Mouse (Mus musculus) thymus, postnatal 10 days (tissue): ENCODE data around the gene Rnf227.
A peak's percentile ranks its signal among the peaks of the same experiment; 100 is the strongest.

Source experiments
- DNase-seq, 2 experiments: peaks; one replicate each; pipeline ENCODE4 v3.0.0; 2021; ENCODE audit warnings: low spot score in 2 of 2

Rnf227 gene

DNA sequence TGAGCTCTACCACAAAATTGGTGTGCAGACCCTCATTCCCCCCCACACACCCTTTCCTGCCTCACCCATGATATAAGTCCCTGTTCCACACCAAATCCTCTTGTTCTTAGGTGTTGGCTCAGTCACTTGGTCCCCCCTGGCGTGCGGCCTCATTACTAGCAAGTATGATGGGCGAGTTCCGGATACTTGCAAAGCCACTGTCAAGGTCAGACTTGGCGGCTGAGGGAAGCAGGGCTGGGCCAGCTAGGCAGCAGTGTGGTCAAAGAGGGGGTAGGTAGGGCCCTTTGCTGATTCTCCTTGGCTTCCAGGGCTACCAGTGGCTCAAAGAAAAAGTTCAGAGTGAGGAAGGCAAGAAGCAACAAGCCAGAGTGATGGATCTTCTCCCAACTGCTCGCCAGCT is 9.1 kb upstream of the Rnf227 start:
- no peak for DNase-seq

DNA sequence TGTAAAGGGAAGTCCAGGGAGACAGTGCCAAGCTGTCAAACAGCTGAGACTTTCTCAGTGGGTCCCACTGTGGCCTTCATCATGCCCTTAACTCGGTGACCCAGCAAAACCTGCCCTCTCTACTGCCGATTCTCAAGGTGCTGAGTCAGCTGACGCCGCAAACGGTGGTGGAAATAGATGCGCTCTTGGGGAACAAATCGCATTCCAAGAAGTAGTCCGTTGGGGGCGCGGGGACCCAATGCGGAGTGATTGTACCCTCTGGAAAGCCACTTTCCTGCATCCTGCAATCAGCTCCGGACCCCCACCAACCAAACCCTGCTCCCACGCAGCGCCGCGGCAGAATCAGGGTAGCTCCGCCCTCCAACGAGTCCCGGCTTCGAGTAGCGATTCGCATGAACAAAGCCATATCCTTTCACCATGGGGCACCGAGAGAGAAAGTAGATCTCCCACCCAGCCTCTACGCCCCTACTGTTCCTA is 8.3 kb upstream of the Rnf227 start:
- peak; percentile 66 to 76 for DNase-seq

DNA sequence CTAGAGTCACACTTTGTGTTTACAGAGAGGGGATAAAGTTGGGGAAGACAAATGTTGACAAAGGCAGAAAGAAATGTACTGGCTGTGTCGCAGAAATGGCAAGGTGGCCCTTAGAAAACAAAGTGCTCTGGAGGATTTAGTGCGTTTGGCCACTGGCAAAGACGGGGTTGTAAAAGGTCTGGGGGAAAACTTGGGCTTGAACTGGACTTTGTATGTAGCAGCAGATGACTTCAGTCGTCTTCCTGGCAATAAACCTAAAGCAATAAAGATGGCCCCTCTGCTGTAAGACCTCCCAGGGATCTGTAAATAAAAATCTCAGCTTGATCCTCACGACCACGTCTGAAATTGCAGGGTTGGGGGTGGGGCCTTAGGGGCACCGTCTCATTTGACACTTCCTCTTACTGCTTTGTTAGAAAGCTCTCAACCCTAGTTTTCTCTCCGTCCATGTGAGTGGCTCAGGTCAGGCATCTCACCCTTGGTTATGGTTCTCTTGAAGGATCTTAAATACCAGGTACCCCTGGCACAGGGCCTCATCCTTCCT is 7.5 kb upstream of the Rnf227 start:
- no peak for DNase-seq

DNA sequence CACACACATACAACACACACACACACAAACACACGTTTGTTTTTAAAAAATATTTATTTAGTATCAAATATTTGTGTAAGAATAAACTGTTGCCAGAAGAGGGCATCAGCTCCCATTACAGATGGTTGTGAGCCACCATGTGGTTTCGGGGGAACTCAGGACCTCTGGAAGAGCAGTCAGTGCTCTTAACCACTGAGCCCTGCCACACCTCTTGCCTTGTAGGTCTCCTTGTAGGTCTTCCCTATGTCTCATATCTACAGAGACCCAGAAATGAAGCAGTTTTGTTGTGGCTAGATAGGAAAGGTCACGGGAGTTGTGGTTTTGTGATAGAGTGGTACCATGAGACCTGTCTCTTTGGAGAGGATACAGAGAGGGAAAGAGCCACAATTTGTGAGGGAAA is 6.3 kb upstream of the Rnf227 start:
- DNase-seq: no peak

DNA sequence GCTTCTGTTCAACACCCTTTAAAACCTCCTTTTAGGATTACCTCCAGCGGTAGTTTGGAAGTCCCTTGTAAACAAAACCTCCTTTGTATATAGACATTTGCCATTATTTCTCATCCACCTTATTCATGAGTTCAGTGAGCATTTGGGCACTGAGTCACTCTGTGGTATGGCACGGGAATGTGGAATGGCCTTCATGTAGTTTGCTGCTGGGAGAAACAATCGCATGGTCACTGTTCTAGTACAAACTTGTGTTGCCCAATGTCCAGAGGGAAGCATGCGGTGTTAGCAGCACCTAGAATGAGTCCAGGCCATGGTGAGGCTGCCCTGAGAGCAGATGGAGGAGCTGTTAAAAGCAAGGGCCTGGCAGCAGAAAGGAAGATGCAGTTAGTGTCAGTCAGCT is 5.5 kb upstream of the Rnf227 start:
- DNase-seq: no peak

DNA sequence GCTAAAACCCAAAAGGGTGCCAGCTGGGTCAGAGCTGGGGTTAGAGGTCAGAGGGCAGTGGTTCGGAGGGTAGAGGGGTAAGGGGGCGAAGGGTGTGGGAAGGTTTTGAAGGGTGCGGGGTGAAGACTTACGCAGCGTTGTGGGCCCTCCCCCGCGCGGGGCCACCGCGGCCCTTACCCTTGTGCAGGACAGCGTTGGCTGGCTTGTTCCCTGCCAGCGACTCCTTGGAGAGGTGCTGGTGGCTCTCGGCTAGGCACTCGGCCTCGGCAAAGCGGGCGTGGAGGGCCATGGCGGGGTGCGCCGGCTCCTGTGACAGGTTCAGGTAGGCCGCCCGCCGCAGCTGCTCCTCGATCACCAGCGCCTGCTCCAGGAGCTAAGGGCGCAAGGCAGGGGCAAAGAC is 6.2 kb downstream of the Rnf227 start:
- DNase-seq: no peak

DNA sequence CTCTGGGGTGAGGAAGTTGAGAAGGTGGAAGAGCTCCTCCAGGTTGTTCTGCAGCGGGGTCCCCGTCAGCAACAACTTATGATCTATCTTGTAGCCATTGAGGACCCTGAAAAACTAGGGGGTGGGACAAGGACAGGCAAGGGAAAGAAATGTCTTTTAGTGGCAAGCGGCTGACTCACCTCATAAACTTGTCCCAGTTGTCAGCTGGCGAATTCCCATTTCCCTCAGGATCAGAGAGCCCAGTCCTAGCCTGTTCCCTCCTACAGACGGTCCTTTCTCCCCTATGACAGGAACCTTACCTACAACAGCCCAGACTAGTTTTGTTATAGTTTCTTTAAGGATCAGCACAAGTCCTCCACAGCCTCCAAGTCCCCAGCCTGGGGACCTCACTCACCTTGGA is 16.3 kb downstream of the Rnf227 start:
- no peak for DNase-seq

DNA sequence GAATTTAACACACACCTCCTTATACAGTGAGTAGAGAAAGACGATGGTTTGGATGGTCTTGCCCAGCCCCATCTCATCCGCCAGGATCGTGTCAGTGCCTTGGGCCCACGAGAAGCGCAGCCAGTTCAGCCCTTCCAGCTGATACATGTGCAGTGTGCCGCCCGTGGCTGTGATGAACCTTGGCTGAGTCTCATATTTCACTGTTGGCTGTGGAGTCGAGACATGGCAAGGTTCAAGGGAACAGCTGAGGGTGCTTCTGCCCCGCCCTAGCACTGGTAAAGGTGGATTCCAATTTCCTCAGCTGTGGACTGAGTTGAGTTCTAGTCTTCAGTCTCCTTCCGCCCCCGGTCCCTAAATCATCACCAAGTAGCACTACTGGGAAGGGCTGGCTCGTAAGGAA is 17.4 kb downstream of the Rnf227 start:
- no peak for DNase-seq

DNA sequence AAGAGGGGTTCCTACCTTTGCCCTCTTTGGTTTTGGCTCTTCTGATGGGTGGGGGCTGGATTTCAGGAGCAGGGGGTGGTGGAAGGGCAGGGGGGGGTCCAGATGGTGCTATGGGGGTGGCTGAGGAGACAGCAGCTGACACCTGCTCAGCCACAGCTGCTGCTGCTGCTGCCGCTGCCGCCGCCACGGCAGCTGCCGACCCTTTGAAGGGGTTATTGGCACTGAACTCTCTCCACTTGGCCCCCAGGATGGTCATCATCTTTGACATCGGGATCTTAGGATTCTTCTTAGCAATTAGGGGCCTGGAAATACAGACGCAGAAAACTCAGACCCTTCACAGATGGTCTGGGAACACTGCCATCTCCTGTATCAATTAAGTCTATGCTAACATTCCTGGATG is 21.8 kb downstream of the Rnf227 start:
- no peak for DNase-seq

DNA sequence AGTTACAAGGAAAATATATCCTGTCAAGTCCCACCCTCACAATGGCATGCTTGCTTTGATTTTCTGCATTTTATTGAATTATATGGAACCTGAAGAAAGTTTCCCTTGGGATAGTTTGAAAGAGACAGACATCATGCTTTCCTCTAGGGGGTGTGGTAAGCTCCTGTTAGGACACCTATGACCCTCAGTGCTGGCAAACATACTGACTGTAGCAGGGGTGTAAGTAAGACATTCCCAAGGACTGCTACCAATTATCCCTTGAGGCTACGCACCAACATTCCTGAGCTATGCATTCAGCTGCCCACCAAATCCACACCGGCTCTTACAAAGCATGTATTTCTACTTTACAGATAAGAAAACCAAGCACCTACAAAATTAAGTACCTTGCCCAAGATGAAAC is 22.2 kb downstream of the Rnf227 start:
- no peak for DNase-seq

DNA sequence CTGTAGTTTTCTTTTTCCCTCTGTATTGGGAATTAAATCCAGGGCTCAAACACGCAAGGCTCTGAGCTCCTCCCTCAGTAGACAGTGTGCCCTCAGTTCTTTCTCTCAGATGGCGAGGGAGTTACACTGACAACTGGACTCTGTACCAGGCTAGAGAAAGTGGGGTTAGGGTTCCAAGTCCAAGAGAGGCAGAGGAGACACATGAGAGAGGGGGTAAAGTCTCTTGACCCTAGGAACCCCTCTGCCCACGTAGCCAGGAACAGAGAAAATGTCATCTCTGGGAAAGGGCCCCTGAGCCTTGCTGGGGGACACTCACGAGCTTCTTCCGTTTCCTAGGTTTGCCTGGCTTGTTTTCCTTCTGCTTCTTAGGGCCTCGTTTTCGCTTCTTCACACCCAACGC is 24.1 kb downstream of the Rnf227 start:
- DNase-seq: no peak

DNA sequence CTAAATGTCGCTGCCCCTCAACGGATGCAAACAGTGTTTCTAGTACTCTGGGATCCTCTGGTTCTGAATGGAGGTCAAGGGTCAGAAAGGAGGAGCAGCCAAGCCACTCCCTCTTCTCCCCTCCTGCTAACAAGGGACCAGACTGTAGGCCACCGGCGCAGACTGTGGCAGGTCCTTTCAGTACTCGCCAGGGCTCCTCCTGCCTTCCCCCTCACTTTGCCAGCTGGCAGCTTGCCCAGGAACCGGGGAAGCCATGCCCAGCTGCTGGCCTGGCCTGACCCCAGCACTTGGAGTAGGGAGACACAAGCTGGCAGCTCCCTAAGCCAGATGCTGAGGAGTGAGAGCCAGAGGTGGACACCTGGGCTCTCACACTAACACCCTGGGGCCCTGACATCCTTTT is 24.6 kb downstream of the Rnf227 start:
- DNase-seq: no peak

DNA sequence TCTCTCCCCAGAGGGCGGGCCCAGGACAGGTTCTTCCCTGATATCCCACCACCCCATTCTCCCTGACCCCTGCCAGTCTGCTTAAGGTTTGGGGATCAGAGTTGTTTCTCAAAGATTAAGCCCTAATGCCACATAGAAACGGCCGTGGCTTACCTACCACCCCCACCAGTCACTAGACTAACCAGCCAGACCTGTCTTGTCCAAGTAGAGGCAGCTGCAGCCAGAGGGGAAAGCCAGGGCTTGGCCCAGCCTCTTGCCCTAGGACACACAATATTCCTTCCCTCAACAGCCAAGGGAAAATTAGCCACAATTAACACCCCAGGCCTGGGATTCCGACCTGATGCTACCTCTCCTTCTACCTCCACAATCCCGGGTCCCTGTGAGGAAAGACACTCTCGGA is 25.5 kb downstream of the Rnf227 start:
- no peak for DNase-seq

DNA sequence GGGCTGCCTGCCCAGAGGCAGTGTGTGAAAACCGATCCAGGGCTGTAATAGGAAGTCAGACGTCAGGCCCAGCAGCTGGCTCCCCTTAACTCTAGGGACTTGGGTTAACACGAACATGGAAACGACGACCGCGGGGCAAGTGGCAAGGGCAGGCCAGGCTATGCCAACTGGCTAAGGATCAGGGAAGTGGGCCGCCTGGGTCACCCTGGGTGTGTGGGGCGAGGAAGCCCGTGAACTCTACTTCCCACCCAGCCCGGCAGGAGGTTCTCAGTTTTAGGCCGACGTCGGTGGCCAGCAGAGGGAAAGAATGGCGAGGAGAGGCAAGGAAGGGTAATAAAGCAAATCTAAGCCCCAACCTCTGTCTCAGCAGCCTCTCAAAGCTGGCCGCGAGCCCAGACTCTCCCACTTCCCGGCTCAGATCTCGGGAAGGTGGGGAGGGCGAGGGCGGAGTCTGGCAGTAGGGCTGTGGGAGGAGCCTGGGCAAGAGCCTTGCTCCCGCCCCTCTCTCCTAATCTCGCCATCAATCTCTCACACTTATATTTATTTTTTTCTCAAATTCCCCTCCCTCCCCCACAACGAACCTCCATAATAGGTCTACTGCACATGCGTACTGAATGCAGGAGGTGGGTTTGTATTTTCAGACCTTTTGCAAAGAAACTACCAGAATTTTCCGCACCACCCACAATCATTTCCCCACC is 26.0 kb downstream of the Rnf227 start:
- DNase-seq: peak; percentile 71 to 75

DNA sequence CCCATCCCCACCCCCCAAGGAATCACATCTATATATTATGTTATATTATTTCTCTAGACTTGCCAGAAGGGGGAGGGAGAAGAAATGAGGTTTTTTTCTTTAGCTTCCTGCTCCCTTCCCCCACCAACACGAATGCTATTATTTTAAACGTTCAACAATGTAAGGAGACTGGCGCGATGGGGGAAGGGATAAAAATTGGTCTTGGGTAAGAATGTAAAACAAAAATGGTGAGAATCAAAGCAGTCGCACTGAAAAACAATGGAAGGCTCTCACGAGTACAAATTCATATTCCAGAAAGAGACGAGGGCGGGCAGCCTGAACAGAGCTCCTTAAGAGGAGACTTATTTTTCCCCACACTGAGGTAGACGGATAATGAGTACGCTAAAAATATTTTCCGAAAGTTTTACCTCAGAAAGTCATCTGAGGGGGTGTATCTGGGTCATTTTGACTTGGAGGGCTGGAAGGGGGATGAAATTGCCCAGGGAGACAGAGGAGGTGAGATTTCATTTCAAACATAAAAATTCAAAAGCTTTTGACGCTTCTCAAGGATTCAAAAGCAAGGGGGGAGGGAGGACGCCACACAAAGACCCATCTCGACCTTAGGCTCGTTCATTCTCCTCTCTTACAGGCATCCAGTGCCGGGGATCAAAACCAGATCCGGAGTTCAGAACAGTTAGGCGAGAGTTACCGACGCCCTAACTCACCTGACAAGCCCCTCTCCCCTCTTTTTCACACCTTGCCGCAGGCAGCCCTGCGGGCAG is 26.8 kb downstream of the Rnf227 start:
- DNase-seq: peak; percentile 30 to 41

DNA sequence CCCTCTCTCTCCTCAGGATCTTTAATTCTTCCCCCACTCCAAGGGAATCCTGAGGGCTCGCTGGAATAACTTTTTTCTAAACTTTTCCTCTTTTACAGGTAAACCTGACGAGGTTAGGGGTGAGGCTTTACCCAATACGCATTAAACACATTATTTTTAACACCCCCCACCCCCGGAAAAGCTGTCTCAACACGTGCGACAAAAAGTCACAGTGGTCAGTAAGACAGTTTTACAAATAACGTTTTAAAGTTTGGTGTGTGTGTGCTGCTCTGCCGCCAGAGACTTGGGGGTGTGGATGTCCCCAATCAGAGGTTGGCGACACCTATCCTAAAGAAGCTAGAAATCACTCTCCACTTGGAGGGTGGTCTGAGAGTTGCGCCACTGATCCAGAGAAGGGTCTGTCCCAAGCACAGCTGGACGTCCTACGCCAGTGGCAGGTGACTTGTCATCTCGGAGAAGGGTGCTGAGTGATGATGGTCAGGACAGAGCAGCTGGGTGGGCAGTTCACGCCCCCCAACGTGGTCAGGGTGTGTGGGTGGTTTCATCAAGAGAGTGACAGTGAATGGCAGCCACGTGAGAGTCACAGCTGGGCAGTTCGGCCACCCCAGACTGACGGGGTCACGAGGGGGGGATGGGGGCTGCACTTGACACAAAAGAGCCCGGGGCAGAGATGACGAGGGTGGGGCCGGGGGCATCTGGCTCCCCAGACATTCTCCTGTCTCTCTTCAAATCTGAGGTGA is 27.5 kb downstream of the Rnf227 start:
- no peak for DNase-seq

DNA sequence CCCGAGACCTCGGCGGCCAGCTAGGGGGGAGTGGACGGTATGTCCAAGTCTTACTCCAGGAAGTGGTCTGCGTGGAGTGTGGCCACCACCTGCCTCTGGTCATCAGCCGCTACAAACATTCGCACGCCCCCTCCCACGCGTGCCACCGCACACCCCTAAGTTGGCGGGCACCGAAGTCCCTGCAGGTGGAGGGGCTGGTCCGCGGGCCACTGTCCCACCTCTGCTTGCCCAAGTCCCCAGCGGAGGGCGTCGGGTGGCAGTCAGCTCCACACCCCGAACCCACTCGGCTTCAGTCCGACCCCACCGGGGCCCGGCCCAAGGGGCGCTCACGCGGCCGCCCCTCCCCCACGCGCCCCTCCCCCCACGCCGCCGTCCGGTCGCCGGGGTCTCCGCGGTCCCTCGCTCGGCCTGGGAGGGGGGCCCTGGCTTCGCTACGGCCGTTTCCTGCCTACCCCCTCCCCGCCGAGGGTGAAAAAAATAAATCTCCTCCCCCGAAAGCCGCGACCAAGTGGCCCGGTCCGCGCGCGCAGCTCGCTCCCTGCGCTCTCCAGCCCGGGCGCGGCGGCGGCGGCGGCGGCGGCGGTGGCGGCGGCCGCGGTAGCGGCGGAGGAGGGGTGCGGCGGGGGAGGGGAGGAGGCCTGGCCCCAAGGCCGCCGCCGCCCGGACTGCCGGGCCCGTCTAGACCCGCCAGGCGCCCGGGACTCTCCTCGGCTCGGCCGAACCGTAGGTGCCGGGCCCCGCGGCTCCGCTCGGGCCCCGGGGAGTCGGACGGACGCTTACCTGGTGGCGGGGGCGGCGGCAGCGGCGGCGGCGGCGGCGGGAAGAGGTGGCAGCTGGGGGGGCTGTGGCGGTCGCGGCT is 28.3 kb downstream of the Rnf227 start:
- DNase-seq: peak; percentile 22 to 41

DNA sequence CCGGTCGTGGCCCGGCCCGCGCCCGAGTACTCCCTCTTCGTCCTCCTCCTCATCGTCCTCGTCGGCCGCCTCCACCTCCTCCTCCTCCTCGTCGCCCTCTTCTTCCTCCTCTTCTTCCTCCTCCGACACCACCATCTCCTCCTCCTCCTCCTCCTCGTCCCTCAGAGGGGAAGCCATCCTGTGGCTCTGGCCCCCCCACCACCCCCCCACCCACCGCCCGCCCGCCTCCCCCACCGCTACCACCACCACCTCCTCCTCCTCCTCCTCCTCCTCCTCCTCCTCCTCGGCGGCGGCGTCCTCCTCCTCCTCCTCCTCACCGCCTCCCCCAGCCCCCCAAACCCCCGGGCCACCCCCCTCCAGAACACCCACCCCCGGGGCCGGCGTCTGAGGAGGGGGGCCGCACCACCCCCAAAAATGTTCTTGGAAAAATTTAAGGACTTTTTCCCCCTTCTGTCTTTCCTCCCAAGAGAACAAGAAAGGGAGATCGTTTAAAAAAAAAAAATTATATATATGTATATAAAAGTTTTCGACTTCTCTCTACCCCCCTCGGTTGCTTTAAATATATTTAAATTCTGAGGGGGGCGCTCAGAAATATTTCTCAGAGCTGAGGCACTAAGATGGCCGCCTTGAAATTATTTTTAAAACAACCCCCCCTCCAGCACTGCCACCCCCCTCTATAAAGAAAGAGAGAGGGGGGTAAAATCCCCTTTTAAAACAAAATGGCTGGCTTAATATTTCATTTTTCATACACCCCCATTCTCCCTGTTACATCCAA is 29.1 kb downstream of the Rnf227 start, which contains the start of gene Chd3:
Gene Chd3, minus strand, starts transcription at position 192 of the 775 bp plus-strand sequence.
- DNase-seq: peak in 1 of 2 experiments; percentile 35

DNA sequence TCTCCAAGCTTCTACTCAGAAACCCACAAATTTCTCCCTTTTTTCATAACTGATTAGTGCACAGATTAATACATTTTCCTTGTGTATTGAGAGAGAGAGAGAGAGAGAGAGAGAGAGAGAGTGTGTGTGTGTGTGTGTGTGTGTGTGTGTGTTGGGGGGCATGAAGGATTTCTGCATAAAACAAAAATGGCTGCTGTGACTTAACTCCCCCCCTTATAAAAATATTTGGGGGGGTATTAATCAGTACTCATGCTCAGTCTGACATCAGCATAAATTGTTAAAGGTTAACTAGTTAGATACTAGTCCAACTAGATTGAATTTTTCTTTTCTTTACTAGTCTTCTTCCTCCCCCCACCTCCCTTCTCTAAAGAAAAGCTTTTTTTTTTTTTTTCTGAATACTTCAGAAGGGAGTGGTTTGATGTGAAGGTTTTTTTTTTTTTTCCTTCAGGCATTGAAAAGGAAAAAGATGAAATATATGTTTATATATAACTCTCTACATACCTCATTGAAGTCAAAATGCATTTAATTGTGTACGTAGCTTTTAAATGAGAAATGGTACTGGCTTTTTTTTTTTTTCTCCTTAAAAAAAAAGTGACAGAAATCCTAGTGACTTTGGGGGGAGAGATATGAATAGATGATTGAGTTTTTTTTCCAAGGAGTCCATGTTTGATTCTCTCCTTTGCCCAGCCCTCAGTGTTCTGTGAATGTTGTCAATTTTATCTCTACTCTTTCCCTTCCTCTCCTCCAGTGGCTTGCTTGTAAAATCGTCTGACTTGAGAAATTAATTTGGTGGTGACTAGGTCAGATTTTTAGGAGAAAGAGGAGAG is 29.9 kb downstream of the Rnf227 start:
- DNase-seq: no peak

DNA sequence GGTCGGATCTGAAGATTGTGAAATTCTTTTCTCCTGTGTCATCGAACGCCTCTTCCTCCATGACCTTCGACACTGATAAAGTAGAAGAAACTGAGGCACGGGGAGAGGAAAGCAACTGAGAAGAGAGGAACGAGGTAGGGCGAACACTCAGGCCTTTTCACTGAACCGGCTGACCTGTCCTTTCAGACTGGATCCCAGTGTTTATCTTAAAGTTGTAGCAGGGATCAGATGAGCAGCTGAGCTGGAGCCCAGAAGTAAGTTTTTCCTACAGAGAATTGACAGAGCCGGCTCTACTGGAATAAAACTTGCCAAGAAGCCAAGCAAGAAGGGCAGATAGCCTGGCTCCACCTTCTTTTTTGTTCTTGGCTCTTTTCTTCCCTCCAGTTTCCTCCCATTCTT is 30.6 kb downstream of the Rnf227 start:
- DNase-seq: no peak
